ENCODE assay signal across 10 mouse cellular contexts in the genomic region with DNA sequence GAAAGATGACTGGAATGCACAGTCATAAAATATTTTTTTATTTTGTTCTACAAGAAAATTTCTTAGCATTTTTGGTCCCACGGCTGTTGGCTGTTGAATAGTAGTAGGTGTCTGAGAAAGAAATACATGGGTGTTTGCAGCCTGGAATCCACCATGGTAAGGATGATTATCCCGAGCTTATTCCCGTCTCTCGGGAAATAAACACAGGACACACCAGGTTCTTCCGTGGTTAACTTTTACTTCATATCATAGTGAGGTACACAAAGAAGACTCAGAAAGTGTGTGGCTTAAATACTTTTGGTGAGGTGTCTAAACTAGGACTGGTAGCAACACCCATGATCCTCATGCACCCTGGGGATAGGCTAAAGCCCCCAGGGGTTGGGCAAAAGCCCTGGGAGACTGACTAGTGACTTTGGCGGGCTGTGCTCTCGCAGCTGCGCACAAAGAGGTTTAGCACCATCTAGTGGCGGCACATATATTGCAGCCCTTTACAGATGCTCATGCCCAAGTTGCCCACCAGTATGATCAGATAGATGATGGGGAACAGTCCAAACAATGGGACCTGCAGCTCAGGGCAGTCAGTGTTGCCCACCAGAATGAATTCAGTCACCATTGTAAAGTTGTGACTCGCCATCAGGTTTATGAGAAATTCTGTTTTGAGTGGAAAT. TPM values are rescaled to one million over a fixed set of nuclear protein-coding genes. Genes with fewer than 3 reads are reported as not detected.
DNase-seq lines count a peak whose midpoint lies in the region; ATAC-seq and TF ChIP-seq lines count a peak whose summit lies in the region.
"Had no signal": no experiment of that assay in that cellular context is flagged by ENCODE, and none has a peak within 500 bp of the region (broad histone marks: within the 10 kb centered on the region; RNA-seq: fewer than 3 reads in every experiment).

No protein-coding gene starts in this region.

- H3K4me1 ChIP-seq in liver, embryonic 12.5 days, result no peaks in the 10 kb centered on the region
- no peaks in the 10 kb centered on the region for H3K4me1 ChIP-seq in embryonic facial prominence, embryonic 10.5 days
- no peaks in the 10 kb centered on the region for H3K4me1 ChIP-seq in heart, embryonic 15.5 days (replicated peaks)
- H3K4me1 ChIP-seq in liver, embryonic 14.5 days (replicated peaks; ENCODE audit: control insufficient read depth in 2 of 2, insufficient read depth in 2 of 2, low read length in 1 of 2), result no peaks in the 10 kb centered on the region
- H3K4me1 ChIP-seq in olfactory bulb, adult 2 months (ENCODE audit: control insufficient read depth, insufficient read depth, low read length), result no peaks in the 10 kb centered on the region

- no peaks in the 10 kb centered on the region for H3K27me3 ChIP-seq in liver, embryonic 12.5 days (replicated peaks)
- H3K27me3 ChIP-seq in embryonic facial prominence, embryonic 10.5 days (replicated peaks; ENCODE audit: low read depth, poor library complexity, severe bottlenecking), result no peaks in the 10 kb centered on the region
- no peaks in the 10 kb centered on the region for H3K27me3 ChIP-seq in heart, embryonic 15.5 days
- no peaks in the 10 kb centered on the region for H3K27me3 ChIP-seq in liver, embryonic 14.5 days (ENCODE audit: control insufficient read depth, insufficient read depth, low read length)
- H3K27me3 ChIP-seq: Patski had no signal

- no peak for TF ChIP-seq EP300 in liver, embryonic 14.5 days (IDR thresholded peaks at IDR 0.05; ENCODE audit: low read depth)

- H3K9ac ChIP-seq in liver, embryonic 12.5 days, result no peak overlapping the region
- H3K9ac ChIP-seq in heart, embryonic 15.5 days, result no peak overlapping the region
- H3K9ac ChIP-seq in liver, embryonic 14.5 days (replicated peaks), result no peak overlapping the region

- ATAC-seq in liver, embryonic 12.5 days, result no peak
- no peak for ATAC-seq in heart, embryonic 15.5 days (replicated peaks; ENCODE audit: insufficient number of reproducible peaks, insufficient read depth, low FRiP score, low read depth)
- ATAC-seq in liver, embryonic 14.5 days (ENCODE audit: insufficient read depth), result no peak
- ATAC-seq: Patski had no signal

- no peak for TF ChIP-seq POLR2A in olfactory bulb, adult 2 months (IDR thresholded peaks at IDR 0.05; ENCODE audit: insufficient read depth, low read depth, low read length)

- 31% methylated on average over 10 of the region's 10 CpGs for WGBS in liver, embryonic 12.5 days (ENCODE audit: insufficient replicate concordance)
- WGBS in embryonic facial prominence, embryonic 10.5 days, result 40% methylated on average over 10 of the region's 10 CpGs
- WGBS in heart, embryonic 15.5 days, result 30% methylated on average over 10 of the region's 10 CpGs
- 22% methylated on average over 10 of the region's 10 CpGs for WGBS in liver, embryonic 14.5 days (ENCODE audit: insufficient replicate concordance)
- 29% methylated on average over 10 of the region's 10 CpGs for WGBS in olfactory bulb, adult 2 months

- TF ChIP-seq CTCF in liver, embryonic 14.5 days (IDR thresholded peaks at IDR 0.05; ENCODE audit: low read depth), result peak; percentile 78
- peak; percentile 38; the same call in 1 of the 2 replicates for TF ChIP-seq CTCF in olfactory bulb, adult 2 months (IDR thresholded peaks at IDR 0.05; ENCODE audit: insufficient read depth, low read depth, low read length)

- DNase-seq in liver, result peak; percentile 29
- peak; percentile 61 for DNase-seq in embryonic facial prominence, embryonic 10.5 days (ENCODE audit: low spot score)
- peak; percentile 36 to 57 for DNase-seq in kidney, postnatal 25 days
- no peak for DNase-seq in liver, embryonic 14.5 days (ENCODE audit: low read depth in 3 of 3, low spot score in 3 of 3)
- peak; percentile 19 to 21 for DNase-seq in thymus, postnatal 36 days

- H3K36me3 ChIP-seq in liver, embryonic 12.5 days, result no peaks in the 10 kb centered on the region
- H3K36me3 ChIP-seq in embryonic facial prominence, embryonic 10.5 days (replicated peaks), result no peaks in the 10 kb centered on the region
- no peaks in the 10 kb centered on the region for H3K36me3 ChIP-seq in heart, embryonic 15.5 days
- no peaks in the 10 kb centered on the region for H3K36me3 ChIP-seq in liver, embryonic 14.5 days (replicated peaks; ENCODE audit: control insufficient read depth, insufficient read depth, low read depth)

- H3K4me3 ChIP-seq in liver, embryonic 12.5 days, result no peak overlapping the region
- no peak overlapping the region for H3K4me3 ChIP-seq in embryonic facial prominence, embryonic 10.5 days
- peak overlapping the region; percentile 19; the same call in 1 of the 2 replicates for H3K4me3 ChIP-seq in heart, embryonic 15.5 days
- no peak overlapping the region for H3K4me3 ChIP-seq in liver, embryonic 14.5 days (ENCODE audit: insufficient read depth in 1 of 2, low read depth in 2 of 2, low read length in 2 of 2)
- no peak overlapping the region for H3K4me3 ChIP-seq in olfactory bulb, adult 2 months (ENCODE audit: insufficient read depth, low read depth, low read length)

- H3K27ac ChIP-seq in liver, embryonic 12.5 days, result no peak overlapping the region
- no peak overlapping the region for H3K27ac ChIP-seq in embryonic facial prominence, embryonic 10.5 days (replicated peaks)
- no peak overlapping the region for H3K27ac ChIP-seq in heart, embryonic 15.5 days
- no peak overlapping the region for H3K27ac ChIP-seq in liver, embryonic 14.5 days
- H3K27ac ChIP-seq in olfactory bulb, adult 2 months (ENCODE audit: insufficient read depth, low read depth, low read length), result no peak overlapping the region

- H3K9me3 ChIP-seq in liver, embryonic 12.5 days (replicated peaks), result no peaks in the 10 kb centered on the region
- no peaks in the 10 kb centered on the region for H3K9me3 ChIP-seq in embryonic facial prominence, embryonic 10.5 days
- no peaks in the 10 kb centered on the region for H3K9me3 ChIP-seq in heart, embryonic 15.5 days (replicated peaks)
- no peaks in the 10 kb centered on the region for H3K9me3 ChIP-seq in liver, embryonic 14.5 days (ENCODE audit: control insufficient read depth, low read length)

- H3K4me2 ChIP-seq in liver, embryonic 12.5 days, result no peak overlapping the region
- H3K4me2 ChIP-seq in heart, embryonic 15.5 days, result peak overlapping the region; percentile 47
- no peak overlapping the region for H3K4me2 ChIP-seq in liver, embryonic 14.5 days (ENCODE audit: low read depth)

RNA-seq across cellular contexts. Expression of gene Olfr1066, which starts 8.5 kb away (rescaled TPM):
- not detected in 2 replicates for polyA plus RNA-seq in liver, embryonic 12.5 days (2016; fragmentation: Nextera tagmentation; extraction: Ambion mirVana)
- not detected in 2 replicates for polyA plus RNA-seq in embryonic facial prominence, embryonic 10.5 days (2016; fragmentation: Nextera tagmentation; extraction: Ambion mirVana)
- not detected in 2 replicates for polyA plus RNA-seq in heart, embryonic 15.5 days (2015; fragmentation: Nextera tagmentation; extraction: Ambion mirVana)
- not detected in 2 replicates for polyA plus RNA-seq in liver, embryonic 14.5 days (2012; rRNA removed)
- polyA plus RNA-seq in liver, embryonic 14.5 days (2014; fragmentation: Nextera tagmentation; extraction: Ambion mirVana), result not detected in 2 replicates
- not detected in 2 replicates for polyA plus RNA-seq in olfactory bulb, adult 2 months (2012; ENCODE audit: insufficient read depth, insufficient read length, low replicate concordance, missing spikeins)
- polyA plus RNA-seq: liver, embryonic 16.5 days; Patski had no signal

RNA-seq across cellular contexts. Expression of gene Olfr1065, which starts 14.2 kb away (rescaled TPM):
- not detected in 2 replicates for polyA plus RNA-seq in liver, embryonic 12.5 days (2016; fragmentation: Nextera tagmentation; extraction: Ambion mirVana)
- not detected in 2 replicates for polyA plus RNA-seq in embryonic facial prominence, embryonic 10.5 days (2016; fragmentation: Nextera tagmentation; extraction: Ambion mirVana)
- polyA plus RNA-seq in heart, embryonic 15.5 days (2015; fragmentation: Nextera tagmentation; extraction: Ambion mirVana), result not detected in 2 replicates
- polyA plus RNA-seq in liver, embryonic 14.5 days (2012; rRNA removed), result not detected in 2 replicates
- not detected in 2 replicates for polyA plus RNA-seq in liver, embryonic 14.5 days (2014; fragmentation: Nextera tagmentation; extraction: Ambion mirVana)
- not detected in 2 replicates for polyA plus RNA-seq in olfactory bulb, adult 2 months (2012; ENCODE audit: insufficient read depth, insufficient read length, low replicate concordance, missing spikeins)
- polyA plus RNA-seq: liver, embryonic 16.5 days; Patski had no signal

RNA-seq across cellular contexts. Expression of gene Olfr228, which starts 22.6 kb away (rescaled TPM):
- not detected in 2 replicates for polyA plus RNA-seq in liver, embryonic 12.5 days (2016; fragmentation: Nextera tagmentation; extraction: Ambion mirVana)
- not detected in 2 replicates for polyA plus RNA-seq in embryonic facial prominence, embryonic 10.5 days (2016; fragmentation: Nextera tagmentation; extraction: Ambion mirVana)
- polyA plus RNA-seq in heart, embryonic 15.5 days (2015; fragmentation: Nextera tagmentation; extraction: Ambion mirVana), result not detected in 2 replicates
- polyA plus RNA-seq in liver, embryonic 14.5 days (2012; rRNA removed), result not detected in 2 replicates
- not detected in 2 replicates for polyA plus RNA-seq in liver, embryonic 14.5 days (2014; fragmentation: Nextera tagmentation; extraction: Ambion mirVana)
- polyA plus RNA-seq in olfactory bulb, adult 2 months (2012; ENCODE audit: insufficient read depth, insufficient read length, low replicate concordance, missing spikeins), result not detected in 2 replicates
- polyA plus RNA-seq: liver, embryonic 16.5 days; Patski had no signal

RNA-seq across cellular contexts. Expression of gene Olfr1062, which starts 38.0 kb away (rescaled TPM):
- not detected in 2 replicates for polyA plus RNA-seq in liver, embryonic 12.5 days (2016; fragmentation: Nextera tagmentation; extraction: Ambion mirVana)
- polyA plus RNA-seq in embryonic facial prominence, embryonic 10.5 days (2016; fragmentation: Nextera tagmentation; extraction: Ambion mirVana), result not detected in 2 replicates
- polyA plus RNA-seq in heart, embryonic 15.5 days (2015; fragmentation: Nextera tagmentation; extraction: Ambion mirVana), result not detected in 2 replicates
- not detected in 2 replicates for polyA plus RNA-seq in liver, embryonic 14.5 days (2012; rRNA removed)
- polyA plus RNA-seq in liver, embryonic 14.5 days (2014; fragmentation: Nextera tagmentation; extraction: Ambion mirVana), result not detected in 2 replicates
- polyA plus RNA-seq in olfactory bulb, adult 2 months (2012; ENCODE audit: insufficient read depth, insufficient read length, low replicate concordance, missing spikeins), result not detected in 2 replicates
- polyA plus RNA-seq: liver, embryonic 16.5 days; Patski had no signal

RNA-seq across cellular contexts. Expression of gene Olfr1076, which starts 43.7 kb away (rescaled TPM):
- not detected in 2 replicates for polyA plus RNA-seq in liver, embryonic 12.5 days (2016; fragmentation: Nextera tagmentation; extraction: Ambion mirVana)
- polyA plus RNA-seq in embryonic facial prominence, embryonic 10.5 days (2016; fragmentation: Nextera tagmentation; extraction: Ambion mirVana), result not detected in 2 replicates
- not detected in 2 replicates for polyA plus RNA-seq in heart, embryonic 15.5 days (2015; fragmentation: Nextera tagmentation; extraction: Ambion mirVana)
- not detected in 2 replicates for polyA plus RNA-seq in liver, embryonic 14.5 days (2012; rRNA removed)
- not detected in 2 replicates for polyA plus RNA-seq in liver, embryonic 14.5 days (2014; fragmentation: Nextera tagmentation; extraction: Ambion mirVana)
- polyA plus RNA-seq in olfactory bulb, adult 2 months (2012; ENCODE audit: insufficient read depth, insufficient read length, low replicate concordance, missing spikeins), result not detected in 2 replicates
- polyA plus RNA-seq: liver, embryonic 16.5 days; Patski had no signal

Comparison
In these comparisons a context has a peak if more than half of its experiments do, and no peak if none do; other contexts are left out.
1. DNase-seq: peak in liver (single experiment), embryonic facial prominence, embryonic 10.5 days (single experiment), kidney, postnatal 25 days (2 of 2) and thymus, postnatal 36 days (2 of 2); none in liver, embryonic 14.5 days (0 of 3).